Mouse (Mus musculus): ENCODE results near the gene Spns1. TPM values are rescaled to one million over a fixed set of nuclear protein-coding genes. Genes with fewer than 3 reads are reported as not detected.

Spns1 gene
- polyA plus RNA-seq, 1 experiment from 2014 or later, result 78.9 TPM

DNA sequence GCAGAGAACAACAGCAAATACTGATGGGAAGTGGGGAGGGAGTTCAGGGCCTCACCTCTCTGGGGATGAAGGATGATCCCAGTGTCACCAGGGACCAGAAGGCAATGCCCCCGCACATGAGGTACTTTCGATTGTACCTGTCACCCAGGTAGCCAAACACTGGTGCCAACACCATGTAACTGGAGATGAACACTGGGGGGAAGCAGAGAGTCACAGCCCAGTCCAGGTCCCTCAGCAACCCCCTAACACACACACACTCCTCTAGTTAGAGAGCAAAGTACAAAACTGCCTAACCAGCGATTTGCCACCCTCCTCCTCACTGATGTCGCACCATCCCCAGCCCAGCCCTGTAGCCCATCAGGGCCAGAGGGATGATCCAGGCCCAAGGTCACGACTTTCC, 2.2 kb downstream of the Spns1 start:
- H3K4me2 ChIP-seq (replicated peaks; ENCODE audit: low read depth, low read length), result no peak overlapping the region
- H3K4me1 ChIP-seq (ENCODE audit: insufficient read depth, low read length), result peaks cover 14% of the 10 kb centered on the region; the same call in 1 of the 2 replicates
- ATAC-seq (ENCODE audit: low FRiP score, low TSS enrichment), result no peak
- no peaks in the 10 kb centered on the region for H3K27me3 ChIP-seq (ENCODE audit: insufficient read depth, low read length)
- no peak overlapping the region for H3K4me3 ChIP-seq (ENCODE audit: low read length)
- peaks cover 37% of the 10 kb centered on the region for H3K36me3 ChIP-seq (ENCODE audit: insufficient read depth, low read length)
- H3K9ac ChIP-seq (replicated peaks; ENCODE audit: low read length), result no peak overlapping the region
- H3K9me3 ChIP-seq (ENCODE audit: low read length), result no peaks in the 10 kb centered on the region
- 83% methylated on average over 5 of the region's 5 CpGs for WGBS
- H3K27ac ChIP-seq (ENCODE audit: low read length), result no peak overlapping the region

DNA sequence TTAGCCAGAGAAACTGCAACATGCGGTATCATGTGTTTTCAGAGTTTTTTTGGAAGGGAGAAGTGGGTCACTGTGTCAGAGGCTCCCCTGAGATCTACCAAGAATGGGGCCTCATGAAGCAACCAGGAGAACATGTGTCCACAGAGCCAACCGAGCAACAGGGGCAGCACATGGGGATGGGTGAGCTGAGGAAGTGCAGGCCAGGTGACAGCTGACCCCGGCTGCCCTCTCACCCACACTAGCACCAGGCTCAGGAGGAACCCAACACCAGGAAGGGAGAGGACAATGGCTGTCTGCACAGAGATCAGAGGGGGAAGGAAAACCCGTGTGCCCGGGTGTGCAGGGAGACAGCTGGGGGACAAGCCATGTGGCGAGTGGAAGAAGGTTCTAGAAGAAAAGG, 2.7 kb downstream of the Spns1 start:
- Histone ChIP-seq H3K9ac (replicated peaks; ENCODE audit: low read length) (no peak overlapping the region), H3K4me1 (ENCODE audit: insufficient read depth, low read length) (peaks cover 14% of the 10 kb centered on the region; the same call in 1 of the 2 replicates), H3K27ac (ENCODE audit: low read length) (no peak overlapping the region), H3K4me2 (replicated peaks; ENCODE audit: low read depth, low read length) (no peak overlapping the region), H3K36me3 (ENCODE audit: insufficient read depth, low read length) (peaks cover 42% of the 10 kb centered on the region), H3K4me3 (ENCODE audit: low read length) (no peak overlapping the region), H3K27me3 (ENCODE audit: insufficient read depth, low read length) (no peaks in the 10 kb centered on the region), H3K9me3 (ENCODE audit: low read length) (no peaks in the 10 kb centered on the region)
- no peak for ATAC-seq (ENCODE audit: low FRiP score, low TSS enrichment)
- 74% methylated on average over 6 of the region's 6 CpGs for WGBS

GRCm38 (mm10) chr7:126373007-126373406, 4.2 kb downstream of the Spns1 start:
- WGBS, result 82% methylated on average over 9 of the region's 9 CpGs
- ATAC-seq (ENCODE audit: low FRiP score, low TSS enrichment), result no peak
- Histone ChIP-seq H3K9me3 (ENCODE audit: low read length) (no peaks in the 10 kb centered on the region), H3K27ac (ENCODE audit: low read length) (no peak overlapping the region), H3K36me3 (ENCODE audit: insufficient read depth, low read length) (peaks cover 42% of the 10 kb centered on the region), H3K4me3 (ENCODE audit: low read length) (no peak overlapping the region), H3K9ac (replicated peaks; ENCODE audit: low read length) (no peak overlapping the region), H3K4me2 (replicated peaks; ENCODE audit: low read depth, low read length) (no peak overlapping the region), H3K27me3 (ENCODE audit: insufficient read depth, low read length) (no peaks in the 10 kb centered on the region), H3K4me1 (ENCODE audit: insufficient read depth, low read length) (peaks cover 13% of the 10 kb centered on the region; the same call in 1 of the 2 replicates)

DNA sequence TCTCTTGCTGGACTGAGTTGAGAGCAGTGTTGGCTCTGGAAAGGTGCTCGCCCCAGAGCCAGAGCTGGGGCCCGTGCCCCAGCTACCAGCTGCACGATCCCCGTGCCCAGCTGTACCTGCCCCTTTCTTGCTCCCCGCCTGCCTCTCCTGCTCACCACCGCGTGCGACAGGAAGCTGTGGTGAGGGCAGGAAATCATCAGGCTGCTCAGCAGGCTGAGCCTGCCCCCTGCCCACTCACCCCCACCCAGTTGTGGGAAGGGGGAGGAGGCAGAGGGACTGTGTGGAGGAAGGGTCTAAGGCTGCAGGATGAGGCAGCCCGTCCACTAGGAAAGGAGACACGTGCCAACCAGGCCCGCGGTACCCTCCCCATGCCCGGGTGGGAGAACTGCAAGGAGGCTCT, 7.9 kb downstream of the Spns1 start, which contains the start of gene Lat:
TSS of gene Lat (minus strand) at position 178 of the 400 bp plus-strand sequence.
- H3K27me3 ChIP-seq (ENCODE audit: insufficient read depth, low read length), result no peaks in the 10 kb centered on the region
- no peak within 1 kb of the TSS for H3K4me3 ChIP-seq (ENCODE audit: low read length)
- WGBS, result 64% methylated on average over 13 of the region's 13 CpGs
- H3K4me2 ChIP-seq (replicated peaks; ENCODE audit: low read depth, low read length), result no peak within 1 kb of the TSS
- no peaks in the 10 kb centered on the region for H3K4me1 ChIP-seq (ENCODE audit: insufficient read depth, low read length)
- no peak within 1 kb of the TSS for H3K9ac ChIP-seq (replicated peaks; ENCODE audit: low read length)
- H3K27ac ChIP-seq (ENCODE audit: low read length), result no peak within 1 kb of the TSS
- peaks cover 46% of the 10 kb centered on the region for H3K36me3 ChIP-seq (ENCODE audit: insufficient read depth, low read length)
- no peaks in the 10 kb centered on the region for H3K9me3 ChIP-seq (ENCODE audit: low read length)
- no peak for ATAC-seq (ENCODE audit: low FRiP score, low TSS enrichment)

DNA sequence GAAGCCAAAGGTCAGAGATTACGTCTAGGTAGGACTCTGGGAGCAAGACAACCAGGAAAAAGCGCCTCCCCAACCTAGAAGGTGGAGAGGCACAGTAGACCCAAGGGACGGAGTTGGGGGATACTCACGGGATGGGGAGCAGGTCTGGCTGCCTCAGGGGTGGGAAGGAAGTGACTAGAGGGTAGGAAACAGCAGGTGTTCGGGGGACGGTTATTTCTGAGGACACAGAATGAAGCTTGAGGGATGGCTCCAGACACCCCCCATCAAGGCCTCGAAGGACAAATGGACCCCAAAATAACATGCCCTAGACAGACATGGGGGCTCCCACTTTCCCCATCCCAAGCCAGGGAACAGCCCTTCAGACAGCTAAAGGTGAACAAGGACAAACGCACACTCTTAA, 8.9 kb downstream of the Spns1 start:
- WGBS, result 81% methylated on average over 8 of the region's 8 CpGs
- H3K27ac ChIP-seq (ENCODE audit: low read length), result no peak overlapping the region
- peaks cover 40% of the 10 kb centered on the region for H3K36me3 ChIP-seq (ENCODE audit: insufficient read depth, low read length)
- no peak overlapping the region for H3K4me2 ChIP-seq (replicated peaks; ENCODE audit: low read depth, low read length)
- H3K4me1 ChIP-seq (ENCODE audit: insufficient read depth, low read length), result no peaks in the 10 kb centered on the region
- H3K4me3 ChIP-seq (ENCODE audit: low read length), result no peak overlapping the region
- no peak overlapping the region for H3K9ac ChIP-seq (replicated peaks; ENCODE audit: low read length)
- H3K9me3 ChIP-seq (ENCODE audit: low read length), result no peaks in the 10 kb centered on the region
- H3K27me3 ChIP-seq (ENCODE audit: insufficient read depth, low read length), result no peaks in the 10 kb centered on the region
- ATAC-seq (ENCODE audit: low FRiP score, low TSS enrichment), result no peak

GRCm38 (mm10) chr7:126367636-126368035, 9.6 kb downstream of the Spns1 start:
- H3K9ac ChIP-seq (replicated peaks; ENCODE audit: low read length), result no peak overlapping the region
- H3K4me3 ChIP-seq (ENCODE audit: low read length), result no peak overlapping the region
- H3K36me3 ChIP-seq (ENCODE audit: insufficient read depth, low read length), result peaks cover 35% of the 10 kb centered on the region
- no peaks in the 10 kb centered on the region for H3K4me1 ChIP-seq (ENCODE audit: insufficient read depth, low read length)
- no peak for ATAC-seq (ENCODE audit: low FRiP score, low TSS enrichment)
- H3K27me3 ChIP-seq (ENCODE audit: insufficient read depth, low read length), result no peaks in the 10 kb centered on the region
- no peaks in the 10 kb centered on the region for H3K9me3 ChIP-seq (ENCODE audit: low read length)
- no peak overlapping the region for H3K27ac ChIP-seq (ENCODE audit: low read length)
- WGBS, result 87% methylated on average over 10 of the region's 10 CpGs
- no peak overlapping the region for H3K4me2 ChIP-seq (replicated peaks; ENCODE audit: low read depth, low read length)

DNA sequence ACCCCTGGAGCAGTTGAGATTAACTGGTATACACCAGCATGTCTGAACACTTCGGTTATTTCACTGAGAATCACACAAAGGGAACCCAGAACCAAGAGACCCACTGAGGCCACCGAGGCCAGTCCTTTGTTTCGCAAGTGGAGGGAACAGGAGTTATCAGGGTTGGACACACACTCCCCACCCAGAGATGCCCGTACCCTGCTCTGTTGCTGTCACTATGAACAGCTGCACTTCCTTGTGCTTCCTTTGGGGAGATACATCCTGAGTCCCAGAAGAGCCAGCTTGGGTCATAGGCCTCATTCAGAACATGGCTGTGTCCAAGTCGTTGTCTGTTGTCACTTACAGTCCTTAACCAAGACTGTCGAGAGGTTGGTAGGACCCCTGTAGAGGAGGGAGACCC, 14.2 kb downstream of the Spns1 start:
- ATAC-seq (ENCODE audit: low FRiP score, low TSS enrichment), result no peak
- H3K36me3 ChIP-seq (ENCODE audit: insufficient read depth, low read length), result 0 out of 2 replicates have a peak, but pooled peaks cover 4% of the 10 kb centered on the region

DNA sequence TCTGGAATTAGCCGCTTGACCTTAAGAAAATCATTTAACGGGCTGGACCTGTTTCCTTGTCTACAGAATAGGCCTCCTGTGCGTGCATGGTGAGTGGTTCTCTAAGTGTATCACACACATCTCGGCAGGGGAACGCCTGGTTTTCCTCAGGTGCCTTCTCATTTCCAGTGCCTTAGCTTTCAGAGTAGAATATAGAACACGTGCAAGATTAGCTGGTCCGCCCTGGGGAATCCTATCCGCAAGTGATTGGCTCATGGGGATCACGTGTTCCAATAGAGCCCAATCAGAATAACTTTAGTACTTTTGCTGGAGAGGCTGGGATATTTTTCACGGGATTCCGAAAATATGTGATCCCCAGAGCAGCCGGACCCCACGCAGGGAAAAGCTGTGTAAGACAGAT, 18.2 kb downstream of the Spns1 start:
- no peak overlapping the region for H3K9ac ChIP-seq (replicated peaks; ENCODE audit: low read length)
- WGBS, result 69% methylated on average over 13 of the region's 13 CpGs

More for the DNA sequence above, 14.2 kb downstream of the Spns1 start:
- Histone ChIP-seq H3K4me3 (ENCODE audit: low read length) (no peak overlapping the region), H3K27ac (ENCODE audit: low read length) (no peak overlapping the region), H3K9ac (replicated peaks; ENCODE audit: low read length) (no peak overlapping the region), H3K27me3 (ENCODE audit: insufficient read depth, low read length) (no peaks in the 10 kb centered on the region), H3K4me2 (replicated peaks; ENCODE audit: low read depth, low read length) (no peak overlapping the region), H3K9me3 (ENCODE audit: low read length) (no peaks in the 10 kb centered on the region), H3K4me1 (ENCODE audit: insufficient read depth, low read length) (no peaks in the 10 kb centered on the region)
- WGBS, result 84% methylated on average over 6 of the region's 6 CpGs

GRCm38 (mm10) chr7:126358413-126358812, 18.8 kb downstream of the Spns1 start:
- no peak overlapping the region for H3K4me3 ChIP-seq (ENCODE audit: low read length)
- no peaks in the 10 kb centered on the region for H3K4me1 ChIP-seq (ENCODE audit: insufficient read depth, low read length)
- no peak overlapping the region for H3K27ac ChIP-seq (ENCODE audit: low read length)
- H3K9ac ChIP-seq (replicated peaks; ENCODE audit: low read length), result no peak overlapping the region
- 91% methylated on average over 9 of the region's 9 CpGs for WGBS
- H3K27me3 ChIP-seq (ENCODE audit: insufficient read depth, low read length), result no peaks in the 10 kb centered on the region
- H3K4me2 ChIP-seq (replicated peaks; ENCODE audit: low read depth, low read length), result no peak overlapping the region
- H3K36me3 ChIP-seq (ENCODE audit: insufficient read depth, low read length), result no peaks in the 10 kb centered on the region
- H3K9me3 ChIP-seq (ENCODE audit: low read length), result no peaks in the 10 kb centered on the region
- ATAC-seq (ENCODE audit: low FRiP score, low TSS enrichment), result no peak

More for the DNA sequence above, 18.2 kb downstream of the Spns1 start:
- Histone ChIP-seq H3K4me2 (replicated peaks; ENCODE audit: low read depth, low read length) (no peak overlapping the region), H3K4me1 (ENCODE audit: insufficient read depth, low read length) (no peaks in the 10 kb centered on the region), H3K36me3 (ENCODE audit: insufficient read depth, low read length) (no peaks in the 10 kb centered on the region), H3K27me3 (ENCODE audit: insufficient read depth, low read length) (no peaks in the 10 kb centered on the region), H3K27ac (ENCODE audit: low read length) (no peak overlapping the region), H3K4me3 (ENCODE audit: low read length) (no peak overlapping the region), H3K9me3 (ENCODE audit: low read length) (no peaks in the 10 kb centered on the region)
- ATAC-seq (ENCODE audit: low FRiP score, low TSS enrichment), result no peak

DNA sequence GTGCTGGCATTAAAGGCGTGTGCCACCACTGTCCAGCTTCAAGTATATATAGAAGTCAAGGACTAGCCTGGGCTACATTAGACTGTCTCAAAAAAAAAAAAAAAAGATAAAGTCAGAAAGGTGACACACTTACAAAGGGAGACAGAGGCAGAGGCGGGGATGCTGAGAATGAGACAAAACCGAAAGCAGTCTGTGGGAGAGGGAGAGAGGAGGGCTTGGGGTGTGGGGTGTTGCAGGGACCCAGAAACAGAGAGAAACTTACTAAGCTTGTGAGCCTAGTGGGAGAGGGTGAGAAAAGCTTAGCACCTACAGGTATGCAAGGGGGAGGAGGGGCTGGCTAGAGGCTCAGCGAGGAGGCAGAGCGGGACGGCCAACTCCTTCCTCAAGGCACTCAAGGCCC, 19.4 kb downstream of the Spns1 start:
- Histone ChIP-seq H3K36me3 (ENCODE audit: insufficient read depth, low read length) (no peaks in the 10 kb centered on the region), H3K4me3 (ENCODE audit: low read length) (no peak overlapping the region), H3K27me3 (ENCODE audit: insufficient read depth, low read length) (no peaks in the 10 kb centered on the region), H3K4me1 (ENCODE audit: insufficient read depth, low read length) (no peaks in the 10 kb centered on the region), H3K27ac (ENCODE audit: low read length) (no peak overlapping the region), H3K9me3 (ENCODE audit: low read length) (no peaks in the 10 kb centered on the region), H3K4me2 (replicated peaks; ENCODE audit: low read depth, low read length) (no peak overlapping the region), H3K9ac (replicated peaks; ENCODE audit: low read length) (no peak overlapping the region)
- ATAC-seq (ENCODE audit: low FRiP score, low TSS enrichment), result no peak
- WGBS, result 87% methylated on average over 6 of the region's 6 CpGs
